ENCODE assay signal across 12 mouse cellular contexts in genomic region chr7:46376172-46377007, GRCm38 (mm10). TPM values are rescaled to one million over a fixed set of nuclear protein-coding genes. Genes with fewer than 3 reads are reported as not detected.
DNase-seq lines count a peak whose midpoint lies in the region; ATAC-seq and TF ChIP-seq lines count a peak whose summit lies in the region.
"Had no signal": no experiment of that assay in that cellular context is flagged by ENCODE, and none has a peak within 500 bp of the region (broad histone marks: within the 10 kb centered on the region; RNA-seq: fewer than 3 reads in every experiment).

Gene Myod1, plus strand, starts transcription at chr7:46376474.

- H3K4me1 ChIP-seq in heart, embryonic 10.5 days, result peaks cover 20% of the 10 kb centered on the region
- no peaks in the 10 kb centered on the region for H3K4me1 ChIP-seq in heart, adult 2 months (ENCODE audit: control insufficient read depth, insufficient read depth, low read length)
- 0 out of 2 replicates have a peak, but pooled peaks cover 8% of the 10 kb centered on the region for H3K4me1 ChIP-seq in midbrain, embryonic 14.5 days (ENCODE audit: control insufficient read depth, insufficient read depth, low read length)

- ATAC-seq in midbrain, embryonic 14.5 days (ENCODE audit: low FRiP score, low TSS enrichment), result no peak
- no peak for ATAC-seq in cerebellum, adult (ENCODE audit: insufficient number of reproducible peaks, low FRiP score, low TSS enrichment)
- ATAC-seq: lung, postnatal 0 days had no signal

- H3K4me2 ChIP-seq in midbrain, embryonic 14.5 days (ENCODE audit: low read length), result peak within 1 kb of the TSS; percentile 45

- TF ChIP-seq POLR2A in heart, adult 2 months (IDR thresholded peaks at IDR 0.05; ENCODE audit: insufficient read depth, low read depth, low read length), result no peak

- WGBS in heart, embryonic 10.5 days, result 6% methylated on average over 44 of the region's 44 CpGs
- WGBS in heart, adult 2 months, result 7% methylated on average over 44 of the region's 44 CpGs
- WGBS in midbrain, embryonic 14.5 days, result 3% methylated on average over 44 of the region's 44 CpGs

- peaks cover 98% of the 10 kb centered on the region for H3K27me3 ChIP-seq in heart, embryonic 10.5 days (ENCODE audit: insufficient read depth, poor library complexity, severe bottlenecking)
- H3K27me3 ChIP-seq in heart, adult 2 months (ENCODE audit: control insufficient read depth, insufficient read depth, low read length), result peaks cover 6% of the 10 kb centered on the region
- peaks cover 45% of the 10 kb centered on the region for H3K27me3 ChIP-seq in midbrain, embryonic 14.5 days (ENCODE audit: control insufficient read depth, insufficient read depth, low read length)

- intact Hi-C loops in heart, adult 2 months (cut with DNase I), result no loop called here
- intact Hi-C loops in left cerebral cortex, postnatal 36 days (cut with DNase I), result loop anchor here (10.0 kb wide), 1 partner anchor 282 kb away; no protein-coding TSS in a partner anchor

- H3K79me2 ChIP-seq in heart, adult 2 months (replicated peaks; ENCODE audit: control insufficient read depth, insufficient read depth, low read length), result no peaks in the 10 kb centered on the region

- H3K4me3 ChIP-seq in heart, embryonic 10.5 days, result peak within 1 kb of the TSS; percentile 44
- no peak within 1 kb of the TSS for H3K4me3 ChIP-seq in heart, adult 2 months
- peak within 1 kb of the TSS; percentile 23 for H3K4me3 ChIP-seq in midbrain, embryonic 14.5 days (replicated peaks; ENCODE audit: low read depth, low read length)

- TF ChIP-seq EP300 in heart, adult 2 months (IDR thresholded peaks at IDR 0.05; ENCODE audit: insufficient read depth, low read depth, low read length), result no peak

- no peak within 1 kb of the TSS for H3K27ac ChIP-seq in heart, embryonic 10.5 days
- no peak within 1 kb of the TSS for H3K27ac ChIP-seq in heart, adult 2 months
- H3K27ac ChIP-seq in midbrain, embryonic 14.5 days (replicated peaks; ENCODE audit: low read depth, low read length), result no peak within 1 kb of the TSS

- no peak for TF ChIP-seq CTCF in heart, adult 2 months (IDR thresholded peaks at IDR 0.05)

- DNase-seq in heart, embryonic 10.5 days (ENCODE audit: low spot score), result no peak
- no peak for DNase-seq in heart, adult 2 months
- peak; percentile 25 for DNase-seq in R1 (ENCODE audit: low read depth, low spot score)
- DNase-seq in gastrocnemius, postnatal 25 days, result peak; percentile 90
- peak; percentile 19 for DNase-seq in midbrain, embryonic 14.5 days
- DNase-seq in left cerebral cortex, postnatal 36 days (ENCODE audit: low spot score in 2 of 2), result no peak
- DNase-seq in thymus, postnatal 10 days (ENCODE audit: low spot score in 2 of 2), result no peak
- DNase-seq: right cerebral cortex, adult 18-20 months had no signal

- no peak within 1 kb of the TSS for H3K9ac ChIP-seq in heart, adult 2 months (ENCODE audit: low read depth, low read length)
- H3K9ac ChIP-seq in midbrain, embryonic 14.5 days (replicated peaks; ENCODE audit: low read length), result no peak within 1 kb of the TSS

- H3K36me3 ChIP-seq in heart, embryonic 10.5 days, result no peaks in the 10 kb centered on the region
- no peaks in the 10 kb centered on the region for H3K36me3 ChIP-seq in heart, adult 2 months (ENCODE audit: control insufficient read depth, insufficient read depth, low read length)
- no peaks in the 10 kb centered on the region for H3K36me3 ChIP-seq in midbrain, embryonic 14.5 days (ENCODE audit: control insufficient read depth, insufficient read depth, low read length)

- no peaks in the 10 kb centered on the region for H3K9me3 ChIP-seq in heart, embryonic 10.5 days
- no peaks in the 10 kb centered on the region for H3K9me3 ChIP-seq in midbrain, embryonic 14.5 days (ENCODE audit: control insufficient read depth, low read length)

RNA-seq across cellular contexts. Expression of gene Myod1, which starts in this region (rescaled TPM):
- 0.17 and 0.85 TPM in 2 replicates for polyA plus RNA-seq in heart, embryonic 10.5 days (2016; fragmentation: Nextera tagmentation; extraction: Ambion mirVana)
- total RNA-seq in heart, adult 2 months (2021), result not detected
- not detected in 2 replicates for polyA plus RNA-seq in heart, adult 2 months (2012; rRNA removed)
- 10 to 100 TPM; 17.7 to 17.8 TPM for total RNA-seq in gastrocnemius, postnatal 25 days (2021)
- polyA plus RNA-seq in midbrain, embryonic 14.5 days (2014; fragmentation: Nextera tagmentation; extraction: Ambion mirVana), result not detected in 2 replicates
- total RNA-seq in left cerebral cortex, postnatal 36 days (2021), result under 1 TPM in 1 of 2 experiments, not detected in 1; 0.32 TPM
- total RNA-seq: adrenal gland, adult 18-20 months had no signal
- polyA plus RNA-seq: large intestine, adult 2 months; lung, postnatal 0 days had no signal

Comparison
In these comparisons a context has a peak if more than half of its experiments do, and no peak if none do; other contexts are left out.
1. RNA of gene Myod1 (total RNA-seq): 17.7 to 17.8 TPM in gastrocnemius, postnatal 25 days; 0.32 TPM in left cerebral cortex, postnatal 36 days and not detected in heart, adult 2 months; every median in the first group is over 10 times any median in the second.
2. Peak in DNase-seq, H3K4me3 ChIP-seq and H3K4me2 ChIP-seq in midbrain, embryonic 14.5 days; RNA of the gene not detected or under 1 TPM.
3. DNase-seq: peak in R1 (single experiment) and gastrocnemius, postnatal 25 days (single experiment); none in heart, embryonic 10.5 days (single experiment), heart, adult 2 months (0 of 2), left cerebral cortex, postnatal 36 days (0 of 2) and thymus, postnatal 10 days (0 of 2).